Comparison of ENCODE assay signal across 8 mouse cellular contexts in genomic region chrX:87238191-87238590, GRCm38 (mm10).
A peak's percentile ranks its signal among the peaks of the same experiment; 100 is the strongest.
DNase-seq lines count a peak whose midpoint lies in the region; ATAC-seq and TF ChIP-seq lines count a peak whose summit lies in the region.
"Not testable (repeated sequence)": the region's sequence is repeated elsewhere in the genome, so short reads cannot be mapped to it uniquely, and the experiment has no call there.

No protein-coding gene starts in this region.

- not testable (repeated sequence) for H3K27me3 ChIP-seq in intestine, postnatal 0 days (replicated peaks; ENCODE audit: control insufficient read depth, insufficient read depth, low read length); midbrain, embryonic 11.5 days (ENCODE audit: control insufficient read depth, insufficient read depth, low read length)

- DNase-seq in 416B (ENCODE audit: low read depth) = peak; percentile 34
- DNase-seq in adrenal gland, postnatal 14 days = peak; percentile 87
- peak; percentile 81 for DNase-seq in embryo, embryonic 11 days
- peak; percentile 85 for DNase-seq in left cerebral cortex, postnatal 4 days
- peak; percentile 99 for DNase-seq in midbrain, embryonic 11.5 days (ENCODE audit: low spot score, missing footprints)
- peak; percentile 60 to 79 for DNase-seq in spleen, postnatal 14 days (ENCODE audit: low spot score in 2 of 2)

- H3K9ac ChIP-seq in intestine, postnatal 0 days (ENCODE audit: low read depth, low read length); midbrain, embryonic 11.5 days (ENCODE audit: low read length): not testable (repeated sequence)

- not testable (repeated sequence) for H3K9me3 ChIP-seq in intestine, postnatal 0 days (ENCODE audit: control insufficient read depth); midbrain, embryonic 11.5 days (ENCODE audit: control insufficient read depth, low read length)

- H3K4me1 ChIP-seq in intestine, postnatal 0 days (replicated peaks; ENCODE audit: control insufficient read depth, insufficient read depth, low read length); midbrain, embryonic 11.5 days (ENCODE audit: control insufficient read depth, insufficient read depth, low read length): not testable (repeated sequence)

- intact Hi-C loops in left cerebral cortex, postnatal 4 days (cut with DNase I) = not testable (repeated sequence)

- not testable (repeated sequence) for H3K4me3 ChIP-seq in intestine, postnatal 0 days (ENCODE audit: low read depth, low read length); midbrain, embryonic 11.5 days (ENCODE audit: low read depth, low read length)

- not testable (repeated sequence) for H3K27ac ChIP-seq in intestine, postnatal 0 days (ENCODE audit: low read depth, low read length); midbrain, embryonic 11.5 days (ENCODE audit: low read depth, low read length)

- H3K36me3 ChIP-seq in intestine, postnatal 0 days (ENCODE audit: control insufficient read depth, insufficient read depth); midbrain, embryonic 11.5 days (ENCODE audit: control insufficient read depth, insufficient read depth, low read length): not testable (repeated sequence)

- peak; percentile 90 for ATAC-seq in granulocyte monocyte progenitor cell, adult 5-6 weeks (replicated peaks; ENCODE audit: poor library complexity, severe bottlenecking)
- peak; percentile 100 for ATAC-seq in intestine, postnatal 0 days
- ATAC-seq in midbrain, embryonic 11.5 days (ENCODE audit: low FRiP score) = 0 out of 2 replicates have a peak, but pooled peaks have one; percentile 76

- H3K4me2 ChIP-seq in intestine, postnatal 0 days (replicated peaks; ENCODE audit: low read depth); midbrain, embryonic 11.5 days: not testable (repeated sequence)

- TF ChIP-seq CTCF in intestine, postnatal 0 days (IDR thresholded peaks at IDR 0.05; ENCODE audit: low read depth) = not testable (repeated sequence)

- 68% methylated on average over 11 of the region's 11 CpGs for WGBS in intestine, postnatal 0 days
- WGBS in midbrain, embryonic 11.5 days = 68% methylated on average over 11 of the region's 11 CpGs

Comparison
In these comparisons a context has a peak if more than half of its experiments do, and no peak if none do; other contexts are left out.
1. DNase-seq: peak in every context shown above with its lines; median percentile 99 in midbrain, embryonic 11.5 days; 87 in adrenal gland, postnatal 14 days; 85 in left cerebral cortex, postnatal 4 days; 81 in embryo, embryonic 11 days; 70 in spleen, postnatal 14 days; 34 in 416B.